Mouse (Mus musculus): Measurements from ENCODE around the gene Gon7. TPM values are rescaled to one million over a fixed set of nuclear protein-coding genes. Genes with fewer than 3 reads are reported as not detected.

Gon7 gene
- total RNA-seq, 2 experiments from 2014 or later: 12.7 to 12.9 TPM

DNA sequence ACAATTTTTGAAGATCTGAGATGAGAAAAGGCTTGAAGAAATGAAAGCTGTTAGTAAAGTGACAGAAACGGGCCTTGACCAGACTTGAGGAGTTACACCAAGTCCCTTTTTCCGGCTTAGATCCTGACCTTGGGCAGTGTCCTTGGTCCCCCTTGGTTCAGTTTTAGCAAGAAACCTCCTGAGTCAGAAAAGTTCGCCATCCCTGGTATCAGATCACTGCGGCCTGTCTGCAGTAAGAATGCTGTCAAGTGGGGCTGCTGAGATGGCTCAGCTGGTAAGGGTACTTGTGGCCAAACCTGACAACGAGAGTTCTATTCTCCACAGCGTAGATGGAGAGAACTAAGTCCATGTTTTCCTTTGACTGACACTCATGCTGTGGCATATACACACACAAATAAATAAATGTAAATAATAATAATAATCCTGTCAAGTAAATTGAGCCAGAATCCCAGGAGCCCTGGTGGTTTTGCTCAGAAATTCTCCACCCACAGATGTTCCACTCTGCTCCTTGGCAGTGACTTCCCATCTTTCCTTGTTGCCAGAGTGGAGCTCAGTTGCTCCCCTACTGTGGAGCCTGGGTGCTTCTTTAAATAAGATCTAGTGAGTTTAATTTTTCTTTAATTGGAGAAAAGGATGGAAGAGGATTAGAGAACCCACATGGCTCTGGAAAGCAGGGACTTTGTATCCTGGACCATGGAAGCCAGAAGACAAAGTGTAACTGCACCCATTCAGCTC lies 51.5 kb downstream of the Gon7 start:
- DNase-seq: no peak

- DNase-seq: peak; percentile 94
These were observed 52.3 kb downstream of the Gon7 start for GRCm38 (mm10) chr12:102705216-102705871.

GRCm38 (mm10) chr12:102704457-102705198 lies 53.0 kb downstream of the Gon7 start, which contains the start of gene Itpk1:
Itpk1 (minus strand) TSS chr12:102704930.
- peak; percentile 74 for DNase-seq

GRCm38 (mm10) chr12:102703921-102704408 lies 53.6 kb downstream of the Gon7 start:
- no peak for DNase-seq

DNA sequence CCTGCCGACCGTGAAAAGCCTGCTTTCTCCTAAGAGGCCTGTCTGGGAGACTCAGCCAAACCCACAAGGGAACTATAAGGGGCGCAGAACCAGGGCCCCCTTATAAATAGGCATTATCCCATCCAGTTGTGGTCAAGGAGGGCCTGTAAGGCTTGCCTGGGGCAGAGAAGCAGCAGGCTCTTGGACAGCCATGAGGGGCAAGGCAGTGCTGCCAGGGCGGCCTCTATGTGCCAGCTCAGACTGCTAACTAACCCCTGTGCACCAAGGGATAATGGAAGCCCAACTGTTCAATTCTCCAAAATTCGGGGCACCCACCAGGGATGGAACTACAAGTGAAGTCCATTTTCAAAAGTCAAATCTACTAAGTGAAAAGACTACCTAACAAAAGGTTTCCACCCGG lies 54.2 kb downstream of the Gon7 start:
- DNase-seq: no peak

Other genes starting within 250 kb of the Gon7 start
- gene Chga, start 202.8 kb downstream of the Gon7 start, total RNA-seq (2021): 1,000 to 10,000 TPM; 1,052 to 1,140 TPM
- 10 to 100 TPM; 98.3 to 99.2 TPM for gene Itpk1, start 52.9 kb downstream of the Gon7 start, total RNA-seq (2021)
- gene Moap1, start 14.1 kb downstream of the Gon7 start, total RNA-seq (2021): 1 to 10 TPM; 6.4 to 9.2 TPM
- 1 to 10 TPM; 4.6 to 5.1 TPM for gene Tmem251, start 14.0 kb downstream of the Gon7 start, total RNA-seq (2021)
- gene Gm28051, start within 50 bp of the Gon7 start, total RNA-seq (2021): not detected
- 10 to 100 TPM; 34.1 to 37.0 TPM for gene Ubr7, start 164 bp upstream of the Gon7 start, total RNA-seq (2021)
- 1 to 10 TPM; 6.5 to 6.6 TPM for gene Gm20604, start 869 bp upstream of the Gon7 start, total RNA-seq (2021)
- 10 to 100 TPM; 37.9 to 43.9 TPM for gene Btbd7, start 120.7 kb upstream of the Gon7 start, total RNA-seq (2021)
- gene Cox8c, start 141.5 kb upstream of the Gon7 start, total RNA-seq (2021): not detected
- gene Unc79, start 191.1 kb upstream of the Gon7 start, total RNA-seq (2021): 1 to 10 TPM; 3.0 to 6.2 TPM

Data from adrenal gland, postnatal 10 days (tissue).